Mouse (Mus musculus): ENCODE data around the gene Krt5. TPM values are rescaled to one million over a fixed set of nuclear protein-coding genes. Genes with fewer than 3 reads are reported as not detected.
"Not testable (repeated sequence)": the region's sequence is repeated elsewhere in the genome, so short reads cannot be mapped to it uniquely, and the experiment has no call there.

Krt5 gene
- polyA plus RNA-seq, 1 experiment from 2014 or later: 5.4 TPM

GRCm38 (mm10) chr15:101699192-101699591 is 13.5 kb downstream of the Krt5 start:
- Histone ChIP-seq H3K36me3 (replicated peaks) (no peaks in the 10 kb centered on the region), H3K27me3 (replicated peaks; ENCODE audit: low read depth, poor library complexity, severe bottlenecking) (no peaks in the 10 kb centered on the region), H3K27ac (replicated peaks) (no peak overlapping the region), H3K4me1 (peaks cover 4% of the 10 kb centered on the region; the same call in 1 of the 2 replicates), H3K9me3 (no peaks in the 10 kb centered on the region), H3K4me3 (no peak overlapping the region)
- no peak for DNase-seq (ENCODE audit: low spot score)
- 60% methylated on average over 3 of the region's 3 CpGs for WGBS

- no peaks in the 10 kb centered on the region for H3K36me3 ChIP-seq (replicated peaks)
- DNase-seq (ENCODE audit: low spot score): no peak
- no peak overlapping the region for H3K4me3 ChIP-seq
- H3K27me3 ChIP-seq (replicated peaks; ENCODE audit: low read depth, poor library complexity, severe bottlenecking): no peaks in the 10 kb centered on the region
- no peaks in the 10 kb centered on the region for H3K9me3 ChIP-seq
- no peak overlapping the region for H3K27ac ChIP-seq (replicated peaks)
- H3K4me1 ChIP-seq: peaks cover 4% of the 10 kb centered on the region; the same call in 1 of the 2 replicates
- 75% methylated on average over 8 of the region's 8 CpGs for WGBS
Observed at GRCm38 (mm10) chr15:101697326-101698188, 15.1 kb downstream of the Krt5 start.

- H3K27ac ChIP-seq (replicated peaks): no peak within 1 kb of the TSS
- H3K27me3 ChIP-seq (replicated peaks; ENCODE audit: low read depth, poor library complexity, severe bottlenecking): no peaks in the 10 kb centered on the region
- no peaks in the 10 kb centered on the region for H3K36me3 ChIP-seq (replicated peaks)
- no peaks in the 10 kb centered on the region for H3K9me3 ChIP-seq
- WGBS: 89% methylated on average over 5 of the region's 5 CpGs
- 0 out of 2 replicates have a peak, but pooled peaks cover 4% of the 10 kb centered on the region for H3K4me1 ChIP-seq
- H3K4me3 ChIP-seq: no peak within 1 kb of the TSS
- no peak for DNase-seq (ENCODE audit: low spot score)
Observed at GRCm38 (mm10) chr15:101694207-101694606, 18.5 kb downstream of the Krt5 start, which contains the start of gene Krt6a. TSS of gene Krt6a (minus strand) at chr15:101694307.

DNA sequence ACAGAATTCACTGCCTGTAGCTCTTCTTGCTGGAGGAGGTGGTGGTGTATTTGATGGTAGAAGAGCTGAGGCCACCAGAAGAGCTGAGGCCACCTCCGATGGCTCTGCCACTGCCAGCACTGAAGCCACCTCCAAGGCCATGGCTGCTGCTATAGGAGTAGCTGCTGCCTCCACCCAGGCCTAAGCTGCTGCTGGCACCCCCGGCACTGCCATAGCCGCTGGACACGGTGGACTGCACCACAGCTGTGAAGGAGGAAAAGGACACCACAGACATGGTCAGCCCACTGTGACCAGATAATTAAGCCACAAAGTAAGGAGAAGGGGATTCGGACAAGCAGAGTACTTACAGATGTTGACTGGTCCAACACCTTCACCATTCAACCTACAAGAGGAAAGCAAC is 22.2 kb downstream of the Krt5 start:
- not testable (repeated sequence) for H3K4me3 ChIP-seq; H3K27me3 ChIP-seq (replicated peaks; ENCODE audit: low read depth, poor library complexity, severe bottlenecking); H3K4me1 ChIP-seq; H3K27ac ChIP-seq (replicated peaks); DNase-seq (ENCODE audit: low spot score); H3K36me3 ChIP-seq (replicated peaks); H3K9me3 ChIP-seq
- 91% methylated on average over 5 of the region's 5 CpGs for WGBS

DNA sequence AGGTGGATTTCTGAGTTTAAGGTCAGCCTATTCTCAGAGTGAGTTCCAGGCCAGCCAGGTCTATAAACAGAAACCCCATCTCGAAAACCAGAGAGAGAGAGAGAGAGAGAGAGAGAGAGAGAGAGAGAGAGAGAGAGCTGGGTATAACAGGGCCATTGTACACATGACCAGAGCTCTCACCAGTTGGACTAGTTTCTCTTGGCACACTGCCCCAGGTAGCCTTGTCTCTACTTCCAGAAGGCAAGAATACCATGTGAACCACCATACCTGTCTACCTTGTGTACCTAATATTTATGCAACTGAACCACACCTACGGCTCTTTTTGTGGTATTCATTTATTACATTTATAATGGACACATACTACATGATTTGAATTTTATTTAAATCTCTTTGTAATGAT is 24.5 kb downstream of the Krt5 start:
- 55% methylated on average over 2 of the region's 2 CpGs for WGBS
- no peaks in the 10 kb centered on the region for H3K4me1 ChIP-seq

DNA sequence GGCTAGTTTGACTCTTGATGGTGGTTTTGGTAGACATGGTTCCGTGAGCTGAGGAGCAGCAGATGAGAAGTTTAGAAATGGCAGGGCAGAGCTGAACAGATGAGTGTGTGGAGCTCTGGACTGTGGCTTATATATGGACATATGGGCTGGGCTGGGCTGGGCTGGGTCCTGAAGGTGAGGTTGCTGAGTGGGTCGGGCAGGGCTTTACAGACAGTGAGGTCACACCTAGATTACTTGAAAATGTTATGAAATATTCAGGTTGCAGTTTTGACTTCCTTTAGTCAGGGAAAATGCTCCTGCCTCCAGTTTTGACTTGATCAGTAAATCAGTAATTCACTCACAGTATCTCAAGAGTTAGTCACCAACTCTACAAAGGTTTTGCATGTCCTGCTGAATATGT is 32.5 kb downstream of the Krt5 start, which contains the start of gene Krt6b:
Gene Krt6b (minus strand): TSS at position 101 of the 400 bp plus-strand sequence.
- H3K27me3 ChIP-seq (replicated peaks; ENCODE audit: low read depth, poor library complexity, severe bottlenecking): no peaks in the 10 kb centered on the region
- no peaks in the 10 kb centered on the region for H3K9me3 ChIP-seq
- WGBS: 83% methylated on average over 2 of the region's 2 CpGs
- H3K4me3 ChIP-seq: no peak within 1 kb of the TSS
- no peak within 1 kb of the TSS for H3K27ac ChIP-seq (replicated peaks)
- no peaks in the 10 kb centered on the region for H3K36me3 ChIP-seq (replicated peaks)
- no peaks in the 10 kb centered on the region for H3K4me1 ChIP-seq
- no peak for DNase-seq (ENCODE audit: low spot score)

More for the DNA sequence above, 24.5 kb downstream of the Krt5 start:
- Histone ChIP-seq H3K9me3 (no peaks in the 10 kb centered on the region), H3K27me3 (replicated peaks; ENCODE audit: low read depth, poor library complexity, severe bottlenecking) (no peaks in the 10 kb centered on the region), H3K4me3 (no peak overlapping the region), H3K27ac (replicated peaks) (no peak overlapping the region), H3K36me3 (replicated peaks) (no peaks in the 10 kb centered on the region)
- no peak for DNase-seq (ENCODE audit: low spot score)

DNA sequence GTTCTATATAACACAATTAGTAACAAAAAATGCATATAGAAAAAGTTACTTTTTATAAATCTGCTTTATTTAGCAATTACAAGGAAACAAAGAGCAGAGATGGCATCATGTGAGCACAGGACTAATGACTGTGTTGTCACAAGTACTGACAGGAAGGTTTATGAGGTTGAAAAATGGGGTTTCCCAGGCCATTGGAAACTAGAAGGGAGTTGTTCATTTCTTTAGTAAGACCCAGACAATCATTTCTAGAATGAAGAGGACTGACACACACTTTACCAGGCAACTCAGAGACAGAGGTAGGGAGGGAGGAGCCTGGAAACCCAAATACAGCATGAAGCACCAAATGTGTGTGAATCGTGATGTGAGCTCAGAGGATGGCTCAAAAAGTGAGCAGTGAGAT is 36.7 kb downstream of the Krt5 start:
- no peak for DNase-seq (ENCODE audit: low spot score)
- H3K27me3 ChIP-seq (replicated peaks; ENCODE audit: low read depth, poor library complexity, severe bottlenecking): no peaks in the 10 kb centered on the region
- no peaks in the 10 kb centered on the region for H3K9me3 ChIP-seq
- H3K27ac ChIP-seq (replicated peaks): no peak overlapping the region
- H3K36me3 ChIP-seq (replicated peaks): no peaks in the 10 kb centered on the region
- H3K4me3 ChIP-seq: no peak overlapping the region
- WGBS: 84% methylated on average over 1 of the region's 1 CpGs
- H3K4me1 ChIP-seq: no peaks in the 10 kb centered on the region

Small RNAs within 50 kb of the gene (microRNA-seq; reads per million reads assigned to microRNA genes)
- gene Gm44323: not detected
- gene Gm44342: not detected
- gene Gm44383: not detected

Other genes with a start within 250 kb of the Krt5 start
- gene Krt81, start 249.1 kb downstream of the Krt5 start, polyA plus RNA-seq (2016; fragmentation: Nextera tagmentation; extraction: Ambion mirVana): not detected in 2 replicates
- gene Krt86, start 239.4 kb downstream of the Krt5 start, polyA plus RNA-seq (2016; fragmentation: Nextera tagmentation; extraction: Ambion mirVana): not detected in 2 replicates
- gene Krt83, start 221.4 kb downstream of the Krt5 start, polyA plus RNA-seq (2016; fragmentation: Nextera tagmentation; extraction: Ambion mirVana): not detected in 2 replicates
- not detected in 2 replicates for gene Gm49425, start 195.6 kb downstream of the Krt5 start, polyA plus RNA-seq (2016; fragmentation: Nextera tagmentation; extraction: Ambion mirVana)
- gene Krt84, start 180.1 kb downstream of the Krt5 start, polyA plus RNA-seq (2016; fragmentation: Nextera tagmentation; extraction: Ambion mirVana): not detected in 2 replicates
- gene Krt82, start 162.2 kb downstream of the Krt5 start, polyA plus RNA-seq (2016; fragmentation: Nextera tagmentation; extraction: Ambion mirVana): not detected in 2 replicates
- gene Krt90, start 149.9 kb downstream of the Krt5 start, polyA plus RNA-seq (2016; fragmentation: Nextera tagmentation; extraction: Ambion mirVana): 0.24 and 0.50 TPM in 2 replicates
- 0.09 TPM in 2 replicates for gene Krt75, start 139.0 kb downstream of the Krt5 start, polyA plus RNA-seq (2016; fragmentation: Nextera tagmentation; extraction: Ambion mirVana)
- not detected in 2 replicates for gene Gm5414, start 84.7 kb downstream of the Krt5 start, polyA plus RNA-seq (2016; fragmentation: Nextera tagmentation; extraction: Ambion mirVana)
- not detected in 2 replicates for gene Gm5478, start 65.5 kb downstream of the Krt5 start, polyA plus RNA-seq (2016; fragmentation: Nextera tagmentation; extraction: Ambion mirVana)
- not detected in 2 replicates for gene Krt6b, start 32.6 kb downstream of the Krt5 start, polyA plus RNA-seq (2016; fragmentation: Nextera tagmentation; extraction: Ambion mirVana)
- 0.06 and 0.09 TPM in 2 replicates for gene Krt6a, start 18.6 kb downstream of the Krt5 start, polyA plus RNA-seq (2016; fragmentation: Nextera tagmentation; extraction: Ambion mirVana)
- not detected in 2 replicates for gene Krt71, start 30.2 kb upstream of the Krt5 start, polyA plus RNA-seq (2016; fragmentation: Nextera tagmentation; extraction: Ambion mirVana)
- not detected in 2 replicates for gene Krt72, start 73.6 kb upstream of the Krt5 start, polyA plus RNA-seq (2016; fragmentation: Nextera tagmentation; extraction: Ambion mirVana)
- not detected in 2 replicates for gene Krt73, start 89.4 kb upstream of the Krt5 start, polyA plus RNA-seq (2016; fragmentation: Nextera tagmentation; extraction: Ambion mirVana)
- gene Krt2, start 105.3 kb upstream of the Krt5 start, polyA plus RNA-seq (2016; fragmentation: Nextera tagmentation; extraction: Ambion mirVana): not detected in 2 replicates
- gene Krt1, start 137.9 kb upstream of the Krt5 start, polyA plus RNA-seq (2016; fragmentation: Nextera tagmentation; extraction: Ambion mirVana): 0.50 and 1.6 TPM in 2 replicates
- 0.06 TPM in 1 of 2 replicates, not detected in the other for gene Krt77, start 156.8 kb upstream of the Krt5 start, polyA plus RNA-seq (2016; fragmentation: Nextera tagmentation; extraction: Ambion mirVana)
- not detected in 2 replicates for gene Krt76, start 180.0 kb upstream of the Krt5 start, polyA plus RNA-seq (2016; fragmentation: Nextera tagmentation; extraction: Ambion mirVana)
- not detected in 2 replicates for gene Krt4, start 211.8 kb upstream of the Krt5 start, polyA plus RNA-seq (2016; fragmentation: Nextera tagmentation; extraction: Ambion mirVana)
- 0.20 and 0.49 TPM in 2 replicates for gene Krt79, start 227.4 kb upstream of the Krt5 start, polyA plus RNA-seq (2016; fragmentation: Nextera tagmentation; extraction: Ambion mirVana)
- not detected in 2 replicates for gene Krt78, start 241.4 kb upstream of the Krt5 start, polyA plus RNA-seq (2016; fragmentation: Nextera tagmentation; extraction: Ambion mirVana)